Mouse (Mus musculus): Measurements from ENCODE around the gene Bcl2a1b. TPM values are rescaled to one million over a fixed set of nuclear protein-coding genes. Genes with fewer than 3 reads are reported as not detected.
"Not testable (repeated sequence)": the region's sequence is repeated elsewhere in the genome, so short reads cannot be mapped to it uniquely, and the experiment has no call there.

The Bcl2a1b gene
- polyA plus RNA-seq, 1 experiment from 2014 or later, result 0.47 TPM

DNA sequence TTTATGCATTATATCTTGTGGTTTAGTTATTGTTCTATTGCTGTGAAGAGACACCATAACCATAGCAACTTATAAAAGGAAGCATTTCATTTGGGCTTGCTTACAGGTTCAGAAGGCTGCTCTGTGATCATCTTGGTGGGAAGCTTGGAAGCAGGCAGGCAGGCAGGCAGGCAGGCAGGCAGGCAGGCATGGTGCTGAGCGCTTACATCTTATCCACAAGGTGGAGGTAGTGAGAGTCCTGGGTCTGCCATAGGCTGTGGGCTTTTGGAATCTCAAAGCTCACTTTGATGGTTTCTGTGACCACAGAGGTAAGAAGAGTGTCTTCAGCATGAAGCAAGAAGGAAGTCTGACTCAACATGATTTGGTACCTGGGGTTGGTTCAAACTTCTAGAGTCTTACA is 13.4 kb downstream of the Bcl2a1b start:
- not testable (repeated sequence) for H3K4me2 ChIP-seq (replicated peaks); H3K9me3 ChIP-seq; H3K27ac ChIP-seq (replicated peaks); H3K36me3 ChIP-seq; H3K27me3 ChIP-seq; H3K4me1 ChIP-seq; H3K4me3 ChIP-seq; H3K9ac ChIP-seq (replicated peaks)
- 54% methylated on average over 1 of the region's 1 CpGs for WGBS
- ATAC-seq (ENCODE audit: low FRiP score, low read depth), result peak; percentile 27

DNA sequence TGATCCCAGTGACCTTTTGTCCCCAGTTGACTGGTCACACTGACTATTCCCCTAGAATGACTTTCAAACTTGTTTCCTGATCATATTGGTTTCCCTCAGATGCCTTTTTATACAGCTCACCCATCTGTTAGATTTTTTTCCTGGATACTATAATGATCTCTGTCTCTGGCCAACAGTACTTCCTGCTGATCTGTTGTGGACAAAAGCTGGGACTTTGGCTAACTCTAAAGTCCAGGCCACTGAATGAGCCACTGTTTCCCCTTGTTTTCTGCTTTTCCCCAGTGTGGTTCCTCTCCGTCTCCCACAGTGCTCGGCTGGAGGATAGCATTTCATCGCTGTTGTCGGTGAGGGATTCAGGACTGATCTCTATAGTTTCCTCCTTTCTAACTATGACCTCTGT is 19.2 kb downstream of the Bcl2a1b start:
- H3K36me3 ChIP-seq; H3K27me3 ChIP-seq; H3K4me1 ChIP-seq; H3K9ac ChIP-seq (replicated peaks); H3K4me2 ChIP-seq (replicated peaks); H3K4me3 ChIP-seq; H3K9me3 ChIP-seq; ATAC-seq (ENCODE audit: low FRiP score, low read depth); H3K27ac ChIP-seq (replicated peaks): not testable (repeated sequence)
- WGBS, result 87% methylated on average over 4 of the region's 4 CpGs

DNA sequence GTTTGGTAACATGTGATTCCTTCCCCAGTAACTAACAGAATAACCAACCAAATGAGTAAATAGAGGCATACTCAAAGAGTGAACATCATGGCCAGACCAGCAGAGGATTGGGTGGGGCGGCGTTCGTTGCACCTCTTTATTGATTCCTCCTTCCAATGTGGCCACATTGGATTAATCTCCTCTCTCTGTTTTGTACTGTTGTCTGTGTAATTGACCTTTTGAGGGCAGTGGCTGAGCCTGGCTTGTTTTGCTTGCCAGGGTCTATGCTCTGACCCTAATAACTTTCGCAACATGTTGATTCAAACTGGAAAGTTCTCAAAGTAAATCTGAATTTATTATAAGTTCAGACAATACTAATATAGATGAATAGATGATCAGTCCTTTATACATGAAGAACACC is 20.7 kb downstream of the Bcl2a1b start:
- ATAC-seq (ENCODE audit: low FRiP score, low read depth); H3K4me1 ChIP-seq; H3K4me2 ChIP-seq (replicated peaks); H3K9me3 ChIP-seq; H3K4me3 ChIP-seq; H3K27me3 ChIP-seq; H3K27ac ChIP-seq (replicated peaks); H3K9ac ChIP-seq (replicated peaks); H3K36me3 ChIP-seq: not testable (repeated sequence)
- 90% methylated on average over 3 of the region's 4 CpGs for WGBS

GRCm38 (mm10) chr9:89220704-89221287 is 21.8 kb downstream of the Bcl2a1b start:
- not testable (repeated sequence) for H3K9me3 ChIP-seq; H3K4me3 ChIP-seq; H3K9ac ChIP-seq (replicated peaks); ATAC-seq (ENCODE audit: low FRiP score, low read depth); H3K4me2 ChIP-seq (replicated peaks); H3K4me1 ChIP-seq; H3K36me3 ChIP-seq; H3K27ac ChIP-seq (replicated peaks); H3K27me3 ChIP-seq
- 90% methylated on average over 6 of the region's 6 CpGs for WGBS

GRCm38 (mm10) chr9:89226071-89226470 is 27.1 kb downstream of the Bcl2a1b start:
- Histone ChIP-seq H3K4me3 (no peak overlapping the region), H3K4me1 (no peaks in the 10 kb centered on the region), H3K36me3 (no peaks in the 10 kb centered on the region), H3K9ac (replicated peaks) (no peak overlapping the region), H3K27ac (replicated peaks) (no peak overlapping the region), H3K27me3 (no peaks in the 10 kb centered on the region), H3K9me3 (no peaks in the 10 kb centered on the region), H3K4me2 (replicated peaks) (no peak overlapping the region)
- no peak for ATAC-seq (ENCODE audit: low FRiP score, low read depth)
- 61% methylated on average over 4 of the region's 4 CpGs for WGBS

DNA sequence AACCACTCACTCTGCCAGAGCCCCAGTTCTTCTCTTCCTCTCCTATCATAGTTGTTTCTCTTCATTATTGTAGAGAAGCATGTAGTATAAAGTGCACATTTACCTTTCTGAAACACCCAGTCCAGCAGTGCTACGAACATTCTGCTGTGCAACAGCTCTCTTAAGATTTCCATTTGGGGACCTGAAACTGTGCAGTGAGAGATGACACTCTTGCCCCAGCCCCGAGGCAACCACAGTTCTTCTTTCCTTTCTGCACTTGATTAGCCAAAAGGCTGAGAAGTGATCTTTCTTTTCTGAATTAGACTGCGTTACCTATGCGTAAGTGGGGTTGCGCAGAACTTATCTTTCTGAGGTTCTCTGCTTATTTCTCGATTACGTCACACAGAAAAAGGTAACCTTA is 29.1 kb downstream of the Bcl2a1b start:
- no peak overlapping the region for H3K27ac ChIP-seq (replicated peaks)
- no peak overlapping the region for H3K9ac ChIP-seq (replicated peaks)
- WGBS, result 94% methylated on average over 7 of the region's 7 CpGs
- H3K9me3 ChIP-seq, result no peaks in the 10 kb centered on the region
- H3K4me1 ChIP-seq, result no peaks in the 10 kb centered on the region
- no peak for ATAC-seq (ENCODE audit: low FRiP score, low read depth)
- H3K4me2 ChIP-seq (replicated peaks), result no peak overlapping the region
- no peaks in the 10 kb centered on the region for H3K27me3 ChIP-seq
- no peak overlapping the region for H3K4me3 ChIP-seq
- H3K36me3 ChIP-seq, result no peaks in the 10 kb centered on the region

DNA sequence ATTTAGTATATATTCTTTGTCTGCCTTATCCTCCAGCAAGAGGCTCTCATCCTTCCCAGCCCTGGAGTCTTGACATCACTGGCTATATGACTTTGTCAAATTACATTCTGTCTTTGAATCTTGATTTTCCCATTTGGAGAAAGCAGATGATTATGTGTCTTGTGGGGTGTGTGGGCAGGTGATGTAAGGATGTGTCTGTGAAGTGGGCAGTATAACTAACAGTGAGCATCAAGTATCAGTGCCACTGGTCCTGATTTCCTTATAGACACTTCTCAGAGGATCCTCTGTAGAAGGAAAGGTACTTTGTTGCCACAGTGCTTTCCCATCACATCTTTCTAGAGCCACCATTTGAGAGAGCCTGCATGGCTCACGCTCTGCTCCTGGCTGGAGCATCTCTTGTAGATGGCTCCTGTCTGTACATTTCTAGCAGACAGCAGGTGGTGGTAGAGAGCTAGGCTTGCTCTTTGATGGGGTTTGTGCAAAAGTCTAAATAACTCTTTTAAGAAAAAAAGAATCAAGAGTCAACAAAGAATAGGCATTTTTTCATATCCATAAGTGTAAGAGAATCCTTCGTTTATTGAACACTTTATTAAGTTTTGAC is 32.0 kb downstream of the Bcl2a1b start:
- not testable (repeated sequence) for H3K4me2 ChIP-seq (replicated peaks); H3K4me3 ChIP-seq; H3K36me3 ChIP-seq; H3K27ac ChIP-seq (replicated peaks); ATAC-seq (ENCODE audit: low FRiP score, low read depth); H3K9me3 ChIP-seq; H3K9ac ChIP-seq (replicated peaks); H3K27me3 ChIP-seq; H3K4me1 ChIP-seq
- 72% methylated on average over 2 of the region's 2 CpGs for WGBS

DNA sequence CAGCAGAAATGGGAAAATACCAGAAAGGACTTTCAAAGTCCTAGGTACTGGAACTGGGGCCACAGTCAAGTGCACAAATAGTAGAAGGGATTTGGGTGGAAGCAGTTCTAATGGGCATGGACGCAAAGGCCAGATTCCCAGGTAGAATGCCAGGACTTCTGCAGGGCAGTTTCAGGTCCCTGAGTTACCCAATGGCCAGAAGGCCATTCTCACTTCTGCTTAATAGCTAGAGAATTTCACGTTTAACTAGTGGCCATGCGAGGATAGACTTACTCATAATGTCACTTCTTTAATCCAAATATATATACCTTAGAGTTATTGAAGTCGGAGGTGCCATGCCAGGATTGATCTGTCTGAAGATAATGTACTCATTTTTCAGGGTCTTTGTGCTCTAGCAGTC is 38.1 kb downstream of the Bcl2a1b start:
- H3K9ac ChIP-seq (replicated peaks); H3K4me3 ChIP-seq; H3K27ac ChIP-seq (replicated peaks); H3K4me2 ChIP-seq (replicated peaks); ATAC-seq (ENCODE audit: low FRiP score, low read depth); H3K27me3 ChIP-seq; H3K4me1 ChIP-seq; H3K9me3 ChIP-seq; H3K36me3 ChIP-seq: not testable (repeated sequence)
- 89% methylated on average over 4 of the region's 4 CpGs for WGBS

DNA sequence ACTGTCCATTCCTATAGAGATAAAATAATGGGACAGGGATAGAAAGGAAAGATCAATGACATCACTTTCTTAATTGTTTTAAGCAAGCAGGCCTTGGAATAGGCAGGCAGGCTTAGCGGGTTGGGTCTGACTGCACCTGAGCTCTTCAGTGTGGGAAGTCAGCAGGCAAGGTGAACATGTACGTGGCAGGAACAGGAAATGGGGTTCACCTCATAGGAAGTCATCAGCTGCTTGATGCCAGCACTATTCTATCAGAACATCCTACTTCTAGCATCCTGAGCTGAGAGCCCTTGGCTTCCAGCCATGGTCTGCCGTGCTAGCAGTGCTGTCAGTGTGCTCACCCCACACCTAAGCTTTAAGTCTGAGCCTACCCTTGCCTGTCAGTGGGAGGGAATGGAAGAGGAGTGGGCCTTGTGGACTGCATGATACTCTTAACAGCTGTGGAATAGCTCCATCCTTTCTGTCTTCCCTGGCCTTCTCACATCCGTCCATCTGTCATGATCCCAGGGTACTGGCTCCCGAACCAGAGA is 40.0 kb downstream of the Bcl2a1b start:
- H3K27me3 ChIP-seq; ATAC-seq (ENCODE audit: low FRiP score, low read depth); H3K9ac ChIP-seq (replicated peaks); H3K9me3 ChIP-seq; H3K4me3 ChIP-seq; H3K4me2 ChIP-seq (replicated peaks); H3K36me3 ChIP-seq; H3K27ac ChIP-seq (replicated peaks); H3K4me1 ChIP-seq: not testable (repeated sequence)
- 86% methylated on average over 4 of the region's 5 CpGs for WGBS

DNA sequence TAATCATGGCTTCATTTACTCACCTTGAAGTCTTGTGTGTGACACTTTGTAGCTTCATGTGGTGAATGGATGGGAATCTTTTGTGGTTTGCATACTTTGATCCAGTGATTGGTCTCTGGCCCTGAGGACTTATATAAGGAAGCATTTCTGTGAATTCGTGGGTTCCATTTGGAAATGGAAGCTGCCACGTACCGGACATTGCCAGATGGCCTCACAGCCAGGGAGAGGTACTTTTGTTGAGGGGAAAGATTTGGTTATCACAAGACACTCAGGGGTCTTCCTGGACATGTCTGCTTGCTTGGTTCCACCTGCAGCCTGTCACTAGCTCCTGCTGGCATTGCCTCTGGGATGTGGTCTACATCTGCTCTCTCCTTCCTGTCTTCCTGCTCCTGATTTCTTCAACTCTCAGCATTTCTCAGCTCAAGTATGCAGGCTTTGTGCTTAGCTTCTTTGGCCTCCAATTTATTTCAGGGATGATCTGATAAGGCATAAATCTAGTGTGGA is 41.6 kb downstream of the Bcl2a1b start:
- H3K27ac ChIP-seq (replicated peaks); H3K4me2 ChIP-seq (replicated peaks); H3K27me3 ChIP-seq; ATAC-seq (ENCODE audit: low FRiP score, low read depth); H3K36me3 ChIP-seq; H3K9me3 ChIP-seq; H3K9ac ChIP-seq (replicated peaks); H3K4me1 ChIP-seq; H3K4me3 ChIP-seq: not testable (repeated sequence)
- WGBS, result 89% methylated on average over 3 of the region's 3 CpGs

DNA sequence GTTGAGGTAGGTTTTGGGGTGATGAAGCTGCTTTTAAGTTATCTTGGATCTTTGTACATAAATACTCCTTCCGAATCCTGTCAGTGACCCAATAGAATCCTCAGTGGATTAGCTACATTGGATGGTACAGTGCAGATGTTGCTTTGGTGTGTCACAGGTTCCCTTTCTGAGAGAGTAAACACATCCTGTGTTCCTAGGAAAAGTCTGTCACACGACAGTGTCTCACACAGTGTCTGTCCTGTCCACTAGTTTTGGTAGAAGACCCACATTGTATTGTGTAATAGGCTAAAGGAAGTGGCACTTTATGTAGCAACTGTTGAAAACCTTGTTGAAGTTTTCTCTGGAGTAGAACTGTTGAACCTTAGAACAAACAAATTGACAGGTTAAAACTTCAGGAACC is 54.4 kb downstream of the Bcl2a1b start:
- H3K4me1 ChIP-seq, result no peaks in the 10 kb centered on the region
- no peak for ATAC-seq (ENCODE audit: low FRiP score, low read depth)
- H3K27me3 ChIP-seq, result no peaks in the 10 kb centered on the region
- H3K9ac ChIP-seq (replicated peaks), result no peak overlapping the region
- no peaks in the 10 kb centered on the region for H3K9me3 ChIP-seq
- H3K36me3 ChIP-seq, result no peaks in the 10 kb centered on the region
- 81% methylated on average over 2 of the region's 2 CpGs for WGBS
- no peak overlapping the region for H3K27ac ChIP-seq (replicated peaks)
- no peak overlapping the region for H3K4me2 ChIP-seq (replicated peaks)
- H3K4me3 ChIP-seq, result no peak overlapping the region

- ATAC-seq (ENCODE audit: low FRiP score, low read depth), result no peak
- no peak overlapping the region for H3K4me2 ChIP-seq (replicated peaks)
- WGBS, result 89% methylated on average over 12 of the region's 12 CpGs
- H3K9ac ChIP-seq (replicated peaks), result no peak overlapping the region
- H3K36me3 ChIP-seq, result no peaks in the 10 kb centered on the region
- H3K4me3 ChIP-seq, result no peak overlapping the region
- no peaks in the 10 kb centered on the region for H3K9me3 ChIP-seq
- no peak overlapping the region for H3K27ac ChIP-seq (replicated peaks)
- no peaks in the 10 kb centered on the region for H3K27me3 ChIP-seq
- no peaks in the 10 kb centered on the region for H3K4me1 ChIP-seq
Measured at GRCm38 (mm10) chr9:89256556-89257335, 57.7 kb downstream of the Bcl2a1b start.

Data from midbrain, embryonic 12.5 days (tissue).